Mouse (Mus musculus): ENCODE data around the gene Aif1l. TPM values are rescaled to one million over a fixed set of nuclear protein-coding genes. Genes with fewer than 3 reads are reported as not detected.

Gene Aif1l
- polyA plus RNA-seq, 1 experiment = 0.47 TPM

DNA sequence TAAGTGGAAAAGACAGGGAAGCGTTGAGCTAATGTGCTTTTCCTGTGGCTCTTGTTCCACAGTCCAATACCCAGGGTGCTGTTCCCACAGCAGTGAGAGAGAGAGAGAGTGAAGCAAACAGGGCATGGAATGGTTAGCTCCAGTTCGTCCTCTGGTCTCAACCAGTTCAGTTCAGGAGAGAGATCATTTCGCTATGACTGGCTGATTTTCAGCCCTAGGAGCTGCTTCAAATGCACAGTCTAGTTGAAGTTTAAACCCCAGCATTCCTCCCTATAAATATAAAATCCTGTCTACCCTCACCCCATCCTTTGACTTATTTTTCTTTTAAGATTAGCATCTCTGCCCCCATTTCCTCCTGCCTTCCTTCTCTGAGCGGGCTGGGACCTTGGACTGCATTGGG is 22.6 kb downstream of the Aif1l start:
- Histone ChIP-seq H3K4me3 (ENCODE audit: low read depth, low read length) (no peak overlapping the region), H3K4me1 (ENCODE audit: control insufficient read depth, insufficient read depth, insufficient read length, low read length) (peaks cover 6% of the 10 kb centered on the region; the same call in 1 of the 2 replicates), H3K27me3 (ENCODE audit: control insufficient read depth, insufficient read depth, low read length) (no peaks in the 10 kb centered on the region), H3K27ac (ENCODE audit: insufficient read depth, low read depth, low read length) (no peak overlapping the region), H3K36me3 (ENCODE audit: control insufficient read depth, insufficient read depth, low read length) (peaks cover 10% of the 10 kb centered on the region)
- 87% methylated on average over 4 of the region's 4 CpGs for WGBS
- TF ChIP-seq CTCF (IDR thresholded peaks at IDR 0.05; ENCODE audit: extremely low read depth, insufficient read length, insufficient replicate concordance, low read depth, low read length) = no peak
- no peak for TF ChIP-seq POLR2A (IDR thresholded peaks at IDR 0.05; ENCODE audit: low read depth, low read length)

DNA sequence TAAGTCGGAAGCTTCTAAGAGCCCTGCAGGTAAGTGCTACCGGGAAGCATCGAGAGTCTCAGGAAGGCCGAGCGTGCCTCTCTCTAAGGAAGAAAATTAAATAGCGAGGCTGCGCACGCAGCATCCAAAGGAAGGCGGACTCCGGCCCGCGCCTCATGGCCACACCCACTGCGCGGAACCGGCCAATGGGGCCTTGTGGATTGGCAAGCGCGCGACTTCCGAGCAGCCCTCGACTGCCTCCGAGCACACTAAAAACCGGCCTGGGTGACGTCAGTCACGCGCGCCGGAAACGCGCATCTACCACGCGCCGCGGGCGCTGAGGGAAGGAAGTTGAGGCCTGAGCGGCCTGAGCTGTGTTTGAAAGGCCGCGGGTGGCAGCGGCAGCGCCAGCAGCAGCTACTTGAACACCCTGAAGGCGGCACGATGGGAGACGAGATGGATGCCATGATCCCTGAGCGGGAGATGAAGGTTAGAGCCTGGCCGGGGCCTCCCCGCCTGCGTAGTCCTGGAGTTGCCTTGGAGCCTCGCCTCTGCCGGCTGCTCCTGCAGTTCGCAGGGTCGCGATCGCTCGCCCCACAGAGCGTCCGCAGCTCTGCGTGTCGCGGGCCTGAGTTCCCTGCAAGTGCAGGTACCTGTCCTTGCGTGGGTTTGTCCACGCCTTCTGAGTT is 24.3 kb downstream of the Aif1l start, which contains the start of gene Nup214:
TSS of gene Nup214 (plus strand) at position 296 of the 668 bp plus-strand sequence.
- peaks cover 24% of the 10 kb centered on the region for H3K36me3 ChIP-seq (ENCODE audit: control insufficient read depth, insufficient read depth, low read length)
- WGBS = under 1% methylated on average over 60 of the region's 60 CpGs
- peaks cover 6% of the 10 kb centered on the region; the same call in 1 of the 2 replicates for H3K4me1 ChIP-seq (ENCODE audit: control insufficient read depth, insufficient read depth, insufficient read length, low read length)
- TF ChIP-seq CTCF (IDR thresholded peaks at IDR 0.05; ENCODE audit: extremely low read depth, insufficient read length, insufficient replicate concordance, low read depth, low read length) (no peak), POLR2A (IDR thresholded peaks at IDR 0.05; ENCODE audit: low read depth, low read length) (peak; percentile 72)
- H3K27me3 ChIP-seq (ENCODE audit: control insufficient read depth, insufficient read depth, low read length) = no peaks in the 10 kb centered on the region
- peak within 1 kb of the TSS; percentile 81 for H3K4me3 ChIP-seq (ENCODE audit: low read depth, low read length)
- peak within 1 kb of the TSS; percentile 18 for H3K27ac ChIP-seq (ENCODE audit: insufficient read depth, low read depth, low read length)

DNA sequence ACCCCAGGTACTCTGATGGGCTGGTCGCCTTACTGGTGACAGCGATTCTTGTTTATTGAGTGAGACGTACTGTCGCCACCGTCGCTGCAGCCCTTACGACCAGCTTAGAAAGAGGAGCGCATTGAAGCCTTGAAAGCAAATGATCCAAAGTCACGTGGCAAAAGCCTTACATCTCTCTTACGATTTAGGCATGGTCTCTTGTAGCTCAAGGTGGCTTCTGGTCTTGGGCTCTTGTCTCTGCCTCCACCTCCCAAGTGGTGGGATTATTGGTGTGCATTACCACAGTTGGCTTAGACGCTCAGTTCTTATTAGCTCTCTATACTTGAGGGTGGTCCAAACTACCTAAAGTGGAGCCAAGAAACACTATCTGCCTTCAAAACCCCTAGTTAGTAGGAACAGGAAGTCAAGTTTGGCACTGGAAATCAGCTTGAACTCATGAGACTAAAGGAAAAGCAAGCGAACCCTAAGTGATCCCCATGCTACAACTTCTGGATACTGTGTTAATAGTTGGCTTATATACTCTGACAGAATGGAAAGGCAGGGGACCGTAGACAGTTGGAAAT is 25.0 kb downstream of the Aif1l start:
- Histone ChIP-seq H3K4me1 (ENCODE audit: control insufficient read depth, insufficient read depth, insufficient read length, low read length) (peaks cover 6% of the 10 kb centered on the region; the same call in 1 of the 2 replicates), H3K4me3 (ENCODE audit: low read depth, low read length) (peak overlapping the region; percentile 81), H3K27me3 (ENCODE audit: control insufficient read depth, insufficient read depth, low read length) (no peaks in the 10 kb centered on the region), H3K27ac (ENCODE audit: insufficient read depth, low read depth, low read length) (peak overlapping the region; percentile 18; the same call in 1 of the 2 replicates), H3K36me3 (ENCODE audit: control insufficient read depth, insufficient read depth, low read length) (peaks cover 28% of the 10 kb centered on the region)
- TF ChIP-seq POLR2A (IDR thresholded peaks at IDR 0.05; ENCODE audit: low read depth, low read length) (no peak), CTCF (IDR thresholded peaks at IDR 0.05; ENCODE audit: extremely low read depth, insufficient read length, insufficient replicate concordance, low read depth, low read length) (no peak)
- WGBS = 7% methylated on average over 13 of the region's 13 CpGs

DNA sequence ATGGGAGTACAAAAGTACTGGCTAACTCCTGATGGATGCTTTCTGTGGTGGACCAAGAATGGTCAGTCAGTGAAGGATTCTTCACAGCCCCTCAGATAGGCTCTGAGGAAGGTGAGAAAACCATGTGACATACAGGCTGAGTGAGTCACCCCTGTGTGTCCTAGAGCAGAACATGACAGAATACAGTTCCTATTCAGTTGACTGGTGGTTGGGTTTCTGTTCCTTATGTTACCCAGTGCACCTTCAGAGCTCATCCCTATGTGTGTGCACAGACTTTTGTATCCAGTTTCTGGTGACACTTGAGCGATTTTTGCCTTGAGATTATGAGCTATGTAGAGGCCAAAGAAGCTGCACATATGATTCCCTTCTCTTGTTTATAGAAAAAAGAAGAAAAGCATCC is 37.8 kb downstream of the Aif1l start:
- Histone ChIP-seq H3K4me1 (ENCODE audit: control insufficient read depth, insufficient read depth, insufficient read length, low read length) (no peaks in the 10 kb centered on the region), H3K27me3 (ENCODE audit: control insufficient read depth, insufficient read depth, low read length) (no peaks in the 10 kb centered on the region), H3K27ac (ENCODE audit: insufficient read depth, low read depth, low read length) (no peak overlapping the region), H3K36me3 (ENCODE audit: control insufficient read depth, insufficient read depth, low read length) (peaks cover 81% of the 10 kb centered on the region), H3K4me3 (ENCODE audit: low read depth, low read length) (no peak overlapping the region)
- 91% methylated on average over 1 of the region's 1 CpGs for WGBS
- TF ChIP-seq POLR2A (IDR thresholded peaks at IDR 0.05; ENCODE audit: low read depth, low read length) (no peak), CTCF (IDR thresholded peaks at IDR 0.05; ENCODE audit: extremely low read depth, insufficient read length, insufficient replicate concordance, low read depth, low read length) (no peak)

DNA sequence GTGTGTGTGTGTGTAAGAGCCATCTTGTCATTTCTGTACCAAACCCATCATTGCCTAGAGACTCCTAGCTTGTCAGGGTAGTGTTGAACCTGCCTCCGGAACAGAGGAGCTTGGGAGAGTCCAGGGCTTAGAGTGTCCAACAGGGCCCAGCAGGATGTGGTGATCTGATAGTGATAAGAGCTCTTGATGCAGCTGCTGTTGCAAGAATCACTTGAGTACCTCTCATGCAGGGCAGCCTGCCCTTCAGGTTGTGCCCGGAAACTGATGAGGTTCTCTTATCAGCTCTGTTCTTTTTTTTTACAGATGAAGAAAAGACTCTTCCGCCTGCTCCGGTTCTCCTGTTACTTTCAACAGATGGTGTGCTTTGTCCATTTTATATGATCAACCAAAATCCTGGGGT is 41.0 kb downstream of the Aif1l start:
- Histone ChIP-seq H3K4me1 (ENCODE audit: control insufficient read depth, insufficient read depth, insufficient read length, low read length) (no peaks in the 10 kb centered on the region), H3K36me3 (ENCODE audit: control insufficient read depth, insufficient read depth, low read length) (peaks cover 76% of the 10 kb centered on the region), H3K27me3 (ENCODE audit: control insufficient read depth, insufficient read depth, low read length) (no peaks in the 10 kb centered on the region), H3K27ac (ENCODE audit: insufficient read depth, low read depth, low read length) (no peak overlapping the region), H3K4me3 (ENCODE audit: low read depth, low read length) (no peak overlapping the region)
- TF ChIP-seq CTCF (IDR thresholded peaks at IDR 0.05; ENCODE audit: extremely low read depth, insufficient read length, insufficient replicate concordance, low read depth, low read length) = no peak
- no peak for TF ChIP-seq POLR2A (IDR thresholded peaks at IDR 0.05; ENCODE audit: low read depth, low read length)
- WGBS = 87% methylated on average over 4 of the region's 4 CpGs

DNA sequence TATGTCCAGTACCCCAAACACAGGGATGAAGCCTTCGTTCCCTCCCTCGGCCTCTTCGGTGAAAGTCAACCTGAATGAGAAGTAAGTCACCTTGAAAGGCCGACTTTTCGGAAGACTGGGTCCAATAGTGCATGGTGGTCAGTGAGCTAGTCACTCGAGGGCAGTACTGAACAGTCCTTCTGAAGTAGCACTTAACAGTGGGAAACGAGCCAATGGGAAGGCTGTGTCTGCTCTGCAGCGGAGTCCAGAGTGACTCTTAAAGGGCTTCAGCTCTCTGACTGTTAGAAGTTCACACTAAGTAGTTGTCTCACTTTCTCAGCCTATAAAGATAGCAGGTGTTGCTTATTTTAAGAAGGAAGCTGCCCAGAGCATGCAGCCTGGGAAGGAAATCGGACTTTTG is 45.0 kb downstream of the Aif1l start:
- peaks cover 83% of the 10 kb centered on the region for H3K36me3 ChIP-seq (ENCODE audit: control insufficient read depth, insufficient read depth, low read length)
- 86% methylated on average over 9 of the region's 9 CpGs for WGBS

DNA sequence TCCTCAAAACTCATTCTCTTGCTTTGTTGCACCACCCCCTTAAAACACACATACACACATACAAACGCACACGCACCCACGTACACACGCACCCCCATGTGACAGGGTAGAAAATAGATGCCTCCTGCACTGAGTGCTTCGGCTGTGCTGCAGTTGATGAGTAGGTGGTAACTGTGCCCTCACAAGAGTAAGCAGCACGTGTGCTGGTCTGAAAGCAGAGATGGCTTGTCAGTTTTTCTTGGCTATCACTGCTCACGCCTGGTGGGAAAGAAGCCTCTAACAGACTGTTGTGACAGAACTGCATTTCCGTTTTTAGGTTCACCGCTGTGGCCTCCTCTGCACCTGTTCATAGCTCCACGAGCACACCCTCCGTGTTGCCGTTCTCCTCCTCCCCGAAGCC is 46.1 kb downstream of the Aif1l start:
- WGBS = 95% methylated on average over 13 of the region's 13 CpGs
- Histone ChIP-seq H3K36me3 (ENCODE audit: control insufficient read depth, insufficient read depth, low read length) (peaks cover 81% of the 10 kb centered on the region), H3K4me1 (ENCODE audit: control insufficient read depth, insufficient read depth, insufficient read length, low read length) (no peaks in the 10 kb centered on the region), H3K27me3 (ENCODE audit: control insufficient read depth, insufficient read depth, low read length) (no peaks in the 10 kb centered on the region), H3K4me3 (ENCODE audit: low read depth, low read length) (no peak overlapping the region), H3K27ac (ENCODE audit: insufficient read depth, low read depth, low read length) (no peak overlapping the region)
- TF ChIP-seq CTCF (IDR thresholded peaks at IDR 0.05; ENCODE audit: extremely low read depth, insufficient read length, insufficient replicate concordance, low read depth, low read length) (no peak), POLR2A (IDR thresholded peaks at IDR 0.05; ENCODE audit: low read depth, low read length) (no peak)

More for the DNA sequence above, 45.0 kb downstream of the Aif1l start:
- Histone ChIP-seq H3K4me1 (ENCODE audit: control insufficient read depth, insufficient read depth, insufficient read length, low read length) (no peaks in the 10 kb centered on the region), H3K27ac (ENCODE audit: insufficient read depth, low read depth, low read length) (no peak overlapping the region), H3K27me3 (ENCODE audit: control insufficient read depth, insufficient read depth, low read length) (no peaks in the 10 kb centered on the region), H3K4me3 (ENCODE audit: low read depth, low read length) (no peak overlapping the region)
- TF ChIP-seq CTCF (IDR thresholded peaks at IDR 0.05; ENCODE audit: extremely low read depth, insufficient read length, insufficient replicate concordance, low read depth, low read length) (no peak), POLR2A (IDR thresholded peaks at IDR 0.05; ENCODE audit: low read depth, low read length) (no peak)

Measured in small intestine, adult 2 months (tissue).